Mouse (Mus musculus) liver, adult 2 months (tissue): Measurements from ENCODE around the gene Hist1h4a.
"Not testable (repeated sequence)": the region's sequence is repeated elsewhere in the genome, so short reads cannot be mapped to it uniquely, and the experiment has no call there.

Experiments used
- CTCF ChIP-seq: fragments of 200-500 bp; IDR thresholded peaks from 2 replicates; pipeline ENCODE4 v1.5.1; 2011; ENCODE audit warnings: low read depth, low read length, control low read depth
- POLR2A ChIP-seq: fragments of 200-500 bp; IDR thresholded peaks from 2 replicates; pipeline ENCODE4 v1.6.1; 2011; ENCODE audit warnings: low read length, control low read depth; ENCODE audit not compliant: insufficient read depth; ENCODE audit errors: extremely low read depth

- not testable (repeated sequence) for TF ChIP-seq CTCF, POLR2A
Observed at GRCm38 (mm10) chr13:23752067-23752741, 8.8 kb downstream of the Hist1h4a start, which contains the start of gene Hist1h3b.
